Mouse (Mus musculus): ENCODE data around the gene Hrc. TPM values are rescaled to one million over a fixed set of nuclear protein-coding genes. Genes with fewer than 3 reads are reported as not detected.
"Not testable (repeated sequence)": the region's sequence is repeated elsewhere in the genome, so short reads cannot be mapped to it uniquely, and the experiment has no call there.

Hrc gene
- polyA plus RNA-seq, 1 experiment from 2014 or later = 0.68 TPM

- ATAC-seq (ENCODE audit: low FRiP score) (no peak), DNase-seq (ENCODE audit: low spot score) (no peak)
- no peaks in the 10 kb centered on the region for H3K27me3 ChIP-seq (ENCODE audit: control insufficient read depth, insufficient read depth, low read length)
- no peak overlapping the region for H3K4me3 ChIP-seq (ENCODE audit: low read depth, low read length)
- WGBS = 72% methylated on average over 13 of the region's 13 CpGs
- H3K27ac ChIP-seq (ENCODE audit: low read depth, low read length) = no peak overlapping the region
- no peak overlapping the region for H3K4me2 ChIP-seq (replicated peaks; ENCODE audit: low read depth, low read length)
- no peaks in the 10 kb centered on the region for H3K4me1 ChIP-seq (replicated peaks; ENCODE audit: control insufficient read depth, insufficient read depth, low read length)
- H3K36me3 ChIP-seq (ENCODE audit: control insufficient read depth, insufficient read depth, low read length) = 0 out of 2 replicates have a peak, but pooled peaks cover 2% of the 10 kb centered on the region
- H3K9ac ChIP-seq (ENCODE audit: low read depth, low read length) = no peak overlapping the region
- H3K9me3 ChIP-seq (ENCODE audit: control insufficient read depth, low read length) = no peaks in the 10 kb centered on the region
These were observed 11.8 kb downstream of the Hrc start for GRCm38 (mm10) chr7:45346905-45347304.

GRCm38 (mm10) chr7:45353041-45353440 is 18.0 kb downstream of the Hrc start:
- H3K4me1 ChIP-seq (replicated peaks; ENCODE audit: control insufficient read depth, insufficient read depth, low read length) = no peaks in the 10 kb centered on the region
- WGBS = 35% methylated on average over 5 of the region's 5 CpGs
- 0 out of 2 replicates have a peak, but pooled peaks cover 2% of the 10 kb centered on the region for H3K36me3 ChIP-seq (ENCODE audit: control insufficient read depth, insufficient read depth, low read length)
- no peaks in the 10 kb centered on the region for H3K9me3 ChIP-seq (ENCODE audit: control insufficient read depth, low read length)
- H3K9ac ChIP-seq (ENCODE audit: low read depth, low read length) = no peak overlapping the region
- no peak overlapping the region for H3K4me3 ChIP-seq (ENCODE audit: low read depth, low read length)
- H3K27ac ChIP-seq (ENCODE audit: low read depth, low read length) = no peak overlapping the region
- no peak for ATAC-seq (ENCODE audit: low FRiP score)
- H3K27me3 ChIP-seq (ENCODE audit: control insufficient read depth, insufficient read depth, low read length) = no peaks in the 10 kb centered on the region
- no peak for DNase-seq (ENCODE audit: low spot score)
- H3K4me2 ChIP-seq (replicated peaks; ENCODE audit: low read depth, low read length) = no peak overlapping the region

GRCm38 (mm10) chr7:45355318-45356020 is 20.4 kb downstream of the Hrc start:
- H3K9me3 ChIP-seq (ENCODE audit: control insufficient read depth, low read length) = no peaks in the 10 kb centered on the region
- 72% methylated on average over 15 of the region's 15 CpGs for WGBS
- no peaks in the 10 kb centered on the region for H3K27me3 ChIP-seq (ENCODE audit: control insufficient read depth, insufficient read depth, low read length)
- no peak overlapping the region for H3K4me3 ChIP-seq (ENCODE audit: low read depth, low read length)
- no peaks in the 10 kb centered on the region for H3K4me1 ChIP-seq (replicated peaks; ENCODE audit: control insufficient read depth, insufficient read depth, low read length)
- ATAC-seq (ENCODE audit: low FRiP score) = no peak
- H3K9ac ChIP-seq (ENCODE audit: low read depth, low read length) = no peak overlapping the region
- H3K36me3 ChIP-seq (ENCODE audit: control insufficient read depth, insufficient read depth, low read length) = 0 out of 2 replicates have a peak, but pooled peaks cover under 1% of the 10 kb centered on the region
- H3K27ac ChIP-seq (ENCODE audit: low read depth, low read length) = no peak overlapping the region
- no peak for DNase-seq (ENCODE audit: low spot score)
- H3K4me2 ChIP-seq (replicated peaks; ENCODE audit: low read depth, low read length) = no peak overlapping the region

- Histone ChIP-seq H3K9me3 (ENCODE audit: control insufficient read depth, low read length) (no peaks in the 10 kb centered on the region), H3K4me1 (replicated peaks; ENCODE audit: control insufficient read depth, insufficient read depth, low read length) (no peaks in the 10 kb centered on the region), H3K9ac (ENCODE audit: low read depth, low read length) (no peak overlapping the region), H3K4me3 (ENCODE audit: low read depth, low read length) (no peak overlapping the region), H3K27me3 (ENCODE audit: control insufficient read depth, insufficient read depth, low read length) (no peaks in the 10 kb centered on the region), H3K36me3 (ENCODE audit: control insufficient read depth, insufficient read depth, low read length) (no peaks in the 10 kb centered on the region), H3K4me2 (replicated peaks; ENCODE audit: low read depth, low read length) (no peak overlapping the region), H3K27ac (ENCODE audit: low read depth, low read length) (no peak overlapping the region)
- DNase-seq (ENCODE audit: low spot score) = no peak
- 52% methylated on average over 13 of the region's 13 CpGs for WGBS
- no peak for ATAC-seq (ENCODE audit: low FRiP score)
These were observed 21.0 kb downstream of the Hrc start for GRCm38 (mm10) chr7:45356087-45356486.

GRCm38 (mm10) chr7:45359081-45359480 is 24.0 kb downstream of the Hrc start:
- not testable (repeated sequence) for ATAC-seq (ENCODE audit: low FRiP score); H3K4me1 ChIP-seq (replicated peaks; ENCODE audit: control insufficient read depth, insufficient read depth, low read length); DNase-seq (ENCODE audit: low spot score); H3K9me3 ChIP-seq (ENCODE audit: control insufficient read depth, low read length); H3K4me2 ChIP-seq (replicated peaks; ENCODE audit: low read depth, low read length); H3K4me3 ChIP-seq (ENCODE audit: low read depth, low read length); H3K27ac ChIP-seq (ENCODE audit: low read depth, low read length); H3K36me3 ChIP-seq (ENCODE audit: control insufficient read depth, insufficient read depth, low read length); H3K9ac ChIP-seq (ENCODE audit: low read depth, low read length)
- H3K27me3 ChIP-seq (ENCODE audit: control insufficient read depth, insufficient read depth, low read length) = peaks cover 17% of the 10 kb centered on the region
- WGBS = 56% methylated on average over 10 of the region's 11 CpGs

- Histone ChIP-seq H3K4me3 (ENCODE audit: low read depth, low read length) (no peak overlapping the region), H3K4me1 (replicated peaks; ENCODE audit: control insufficient read depth, insufficient read depth, low read length) (0 out of 2 replicates have a peak, but pooled peaks cover 3% of the 10 kb centered on the region), H3K4me2 (replicated peaks; ENCODE audit: low read depth, low read length) (no peak overlapping the region), H3K27ac (ENCODE audit: low read depth, low read length) (no peak overlapping the region), H3K27me3 (ENCODE audit: control insufficient read depth, insufficient read depth, low read length) (peaks cover 19% of the 10 kb centered on the region), H3K36me3 (ENCODE audit: control insufficient read depth, insufficient read depth, low read length) (no peaks in the 10 kb centered on the region), H3K9ac (ENCODE audit: low read depth, low read length) (no peak overlapping the region), H3K9me3 (ENCODE audit: control insufficient read depth, low read length) (no peaks in the 10 kb centered on the region)
- DNase-seq (ENCODE audit: low spot score) (no peak), ATAC-seq (ENCODE audit: low FRiP score) (no peak)
- WGBS = 56% methylated on average over 18 of the region's 18 CpGs
These were observed 25.5 kb downstream of the Hrc start for GRCm38 (mm10) chr7:45360404-45361125.

- ATAC-seq (ENCODE audit: low FRiP score) (peak; percentile 89), DNase-seq (ENCODE audit: low spot score) (peak; percentile 93)
- 1% methylated on average over 43 of the region's 43 CpGs for WGBS
- H3K4me1 ChIP-seq (replicated peaks; ENCODE audit: control insufficient read depth, insufficient read depth, low read length) = peaks cover 3% of the 10 kb centered on the region; the same call in 1 of the 2 replicates
- peaks cover 19% of the 10 kb centered on the region for H3K27me3 ChIP-seq (ENCODE audit: control insufficient read depth, insufficient read depth, low read length)
- peak overlapping the region; percentile 64 for H3K9ac ChIP-seq (ENCODE audit: low read depth, low read length)
- H3K4me2 ChIP-seq (replicated peaks; ENCODE audit: low read depth, low read length) = peak overlapping the region; percentile 82
- no peak overlapping the region for H3K27ac ChIP-seq (ENCODE audit: low read depth, low read length)
- peak overlapping the region; percentile 40 for H3K4me3 ChIP-seq (ENCODE audit: low read depth, low read length)
- H3K36me3 ChIP-seq (ENCODE audit: control insufficient read depth, insufficient read depth, low read length) = no peaks in the 10 kb centered on the region
- H3K9me3 ChIP-seq (ENCODE audit: control insufficient read depth, low read length) = no peaks in the 10 kb centered on the region
These were observed 26.2 kb downstream of the Hrc start for GRCm38 (mm10) chr7:45361243-45361804.

- H3K9me3 ChIP-seq (ENCODE audit: control insufficient read depth, low read length) = no peaks in the 10 kb centered on the region
- H3K9ac ChIP-seq (ENCODE audit: low read depth, low read length) = no peak overlapping the region
- ATAC-seq (ENCODE audit: low FRiP score) (no peak), DNase-seq (ENCODE audit: low spot score) (peak; percentile 66)
- H3K4me3 ChIP-seq (ENCODE audit: low read depth, low read length) = no peak overlapping the region
- no peak overlapping the region for H3K4me2 ChIP-seq (replicated peaks; ENCODE audit: low read depth, low read length)
- WGBS = 5% methylated on average over 13 of the region's 13 CpGs
- no peaks in the 10 kb centered on the region for H3K36me3 ChIP-seq (ENCODE audit: control insufficient read depth, insufficient read depth, low read length)
- H3K27ac ChIP-seq (ENCODE audit: low read depth, low read length) = no peak overlapping the region
- peaks cover 19% of the 10 kb centered on the region for H3K27me3 ChIP-seq (ENCODE audit: control insufficient read depth, insufficient read depth, low read length)
- peaks cover 6% of the 10 kb centered on the region; the same call in 1 of the 2 replicates for H3K4me1 ChIP-seq (replicated peaks; ENCODE audit: control insufficient read depth, insufficient read depth, low read length)
These were observed 27.7 kb downstream of the Hrc start for GRCm38 (mm10) chr7:45362801-45363200.

All from hindbrain, embryonic 11.5 days (tissue).